Mouse (Mus musculus): Measurements from ENCODE around the gene Hils1. TPM values are rescaled to one million over a fixed set of nuclear protein-coding genes. Genes with fewer than 3 reads are reported as not detected.
A peak's percentile ranks its signal among the peaks of the same experiment; 100 is the strongest.

The Hils1 gene
- polyA plus RNA-seq, 1 experiment, result not detected

DNA sequence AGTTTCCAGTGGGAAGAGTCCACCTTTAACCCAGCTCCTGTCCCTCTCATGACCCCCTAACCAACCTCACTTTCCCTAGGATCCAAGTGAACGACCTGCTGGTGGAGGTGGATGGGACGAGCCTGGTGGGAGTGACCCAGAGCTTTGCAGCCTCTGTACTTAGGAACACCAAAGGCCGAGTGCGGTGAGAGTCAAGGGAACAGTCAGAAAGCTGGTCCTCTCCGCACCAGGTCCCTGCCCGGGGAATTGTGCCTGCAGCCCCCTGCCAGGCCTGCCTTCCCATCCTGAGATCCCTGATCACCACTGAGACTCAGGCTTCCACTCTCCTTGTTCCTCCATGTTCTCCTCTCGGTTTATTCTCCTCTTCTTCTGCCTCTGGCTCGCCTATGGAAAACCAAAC is 32.7 kb downstream of the Hils1 start:
- 0 out of 2 replicates have a peak, but pooled peaks cover 2% of the 10 kb centered on the region for H3K4me1 ChIP-seq (ENCODE audit: control insufficient read depth, insufficient read depth, low read length)
- H3K27ac ChIP-seq (ENCODE audit: insufficient read depth, low read length), result no peak overlapping the region
- H3K4me3 ChIP-seq (ENCODE audit: insufficient read depth, low read length), result no peak overlapping the region
- TF ChIP-seq POLR2A (IDR thresholded peaks at IDR 0.05; ENCODE audit: low read depth, low read length) (no peak), CTCF (IDR thresholded peaks at IDR 0.05; ENCODE audit: borderline replicate concordance, insufficient read depth, low read length) (no peak)

DNA sequence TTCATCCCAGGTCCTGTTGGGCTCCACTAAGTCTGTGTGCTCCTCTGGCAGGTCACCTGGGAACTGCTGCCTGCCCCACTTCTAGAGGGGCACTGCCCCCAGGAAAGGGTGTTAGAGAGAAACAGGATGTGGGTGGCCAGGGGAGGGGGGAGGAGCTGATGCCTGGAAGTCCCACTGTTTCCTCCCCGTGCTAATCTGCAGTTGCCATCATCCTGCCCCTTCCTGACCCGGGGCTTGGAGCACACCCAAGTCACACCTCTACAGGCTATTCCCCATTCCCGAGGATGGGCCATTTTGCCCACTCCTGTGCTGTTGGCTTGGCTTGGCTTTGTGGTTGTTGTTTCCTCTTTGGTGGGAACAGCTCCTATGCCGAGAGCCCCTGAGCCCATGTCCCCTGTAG is 33.2 kb downstream of the Hils1 start:
- TF ChIP-seq POLR2A (IDR thresholded peaks at IDR 0.05; ENCODE audit: low read depth, low read length) (no peak), CTCF (IDR thresholded peaks at IDR 0.05; ENCODE audit: borderline replicate concordance, insufficient read depth, low read length) (no peak)
- Histone ChIP-seq H3K4me3 (ENCODE audit: insufficient read depth, low read length) (no peak overlapping the region), H3K27ac (ENCODE audit: insufficient read depth, low read length) (no peak overlapping the region), H3K4me1 (ENCODE audit: control insufficient read depth, insufficient read depth, low read length) (no peaks in the 10 kb centered on the region)

DNA sequence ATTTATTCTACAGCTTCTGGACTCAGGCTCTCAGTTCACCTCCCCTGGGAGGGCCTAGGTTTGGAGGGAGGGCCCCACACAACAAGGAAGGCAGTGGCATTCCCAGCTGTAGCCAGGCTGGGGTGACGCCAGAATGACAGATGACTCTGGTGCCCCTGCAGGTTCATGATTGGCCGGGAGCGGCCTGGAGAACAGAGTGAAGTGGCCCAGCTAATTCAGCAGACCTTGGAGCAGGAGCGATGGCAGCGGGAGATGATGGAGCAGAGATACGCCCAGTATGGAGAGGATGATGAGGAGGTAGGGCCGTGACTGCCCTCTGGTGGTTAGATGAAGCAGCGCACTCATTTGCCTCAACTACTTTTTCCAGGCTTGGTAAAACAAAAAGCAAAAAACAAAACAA is 33.7 kb downstream of the Hils1 start:
- TF ChIP-seq POLR2A (IDR thresholded peaks at IDR 0.05; ENCODE audit: low read depth, low read length) (no peak), CTCF (IDR thresholded peaks at IDR 0.05; ENCODE audit: borderline replicate concordance, insufficient read depth, low read length) (peak; percentile 94)
- Histone ChIP-seq H3K27ac (ENCODE audit: insufficient read depth, low read length) (no peak overlapping the region), H3K4me1 (ENCODE audit: control insufficient read depth, insufficient read depth, low read length) (no peaks in the 10 kb centered on the region), H3K4me3 (ENCODE audit: insufficient read depth, low read length) (no peak overlapping the region)

DNA sequence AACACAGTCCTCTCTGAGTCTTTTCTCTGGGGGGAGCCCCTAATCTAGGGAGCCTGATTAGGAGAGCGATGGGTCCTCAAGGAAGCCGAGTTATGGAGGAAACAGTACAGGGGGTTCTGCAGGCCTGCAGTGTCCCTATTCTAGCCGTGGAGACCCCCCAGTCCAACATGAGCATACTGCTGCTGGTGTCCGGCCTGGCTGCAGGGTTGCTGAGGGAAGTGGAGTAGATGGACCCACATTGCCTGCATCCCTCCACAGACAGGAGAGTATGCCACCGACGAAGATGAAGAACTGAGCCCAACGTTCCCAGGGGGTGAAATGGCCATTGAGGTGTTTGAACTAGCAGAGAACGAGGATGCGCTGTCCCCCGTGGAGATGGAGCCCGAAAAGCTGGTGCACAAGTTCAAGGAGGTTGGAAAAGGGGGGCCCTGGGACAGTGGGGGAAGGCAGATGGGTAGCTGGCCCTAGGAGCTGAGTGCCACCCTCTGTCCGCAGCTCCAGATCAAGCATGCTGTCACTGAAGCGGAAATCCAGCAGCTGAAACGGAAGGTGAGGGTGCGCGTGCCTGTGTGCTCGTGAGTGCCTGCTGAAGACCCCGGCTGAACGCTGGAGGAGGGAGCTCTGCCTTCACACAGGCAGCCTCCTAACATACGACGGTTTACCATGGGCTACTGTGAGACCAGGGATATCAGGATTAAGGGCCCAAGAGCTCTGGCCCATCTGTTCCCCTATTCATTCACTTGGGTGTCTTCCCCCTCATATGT is 34.4 kb downstream of the Hils1 start:
- no peak overlapping the region for H3K27ac ChIP-seq (ENCODE audit: insufficient read depth, low read length)
- TF ChIP-seq CTCF (IDR thresholded peaks at IDR 0.05; ENCODE audit: borderline replicate concordance, insufficient read depth, low read length) (no peak), POLR2A (IDR thresholded peaks at IDR 0.05; ENCODE audit: low read depth, low read length) (no peak)
- H3K4me1 ChIP-seq (ENCODE audit: control insufficient read depth, insufficient read depth, low read length), result no peaks in the 10 kb centered on the region
- no peak overlapping the region for H3K4me3 ChIP-seq (ENCODE audit: insufficient read depth, low read length)

DNA sequence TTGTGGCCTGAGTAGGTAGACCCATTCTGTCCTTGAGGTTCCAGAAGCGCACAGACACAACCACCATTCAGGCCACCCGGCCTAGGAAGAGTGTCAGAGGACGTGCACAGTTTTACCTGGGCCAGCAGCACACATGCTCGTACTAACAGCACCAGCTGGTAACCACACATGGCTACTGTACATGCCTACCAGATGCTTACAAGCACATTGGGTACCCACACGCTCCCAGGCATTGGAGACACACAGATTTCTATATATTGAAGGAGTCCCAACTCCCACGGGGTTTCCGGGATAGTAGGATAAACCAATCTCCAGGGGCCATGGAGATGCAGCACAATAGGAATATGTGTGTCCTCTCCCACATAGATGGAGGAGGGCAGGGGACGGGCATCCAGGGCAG is 35.3 kb downstream of the Hils1 start:
- Histone ChIP-seq H3K4me3 (ENCODE audit: insufficient read depth, low read length) (no peak overlapping the region), H3K27ac (ENCODE audit: insufficient read depth, low read length) (no peak overlapping the region), H3K4me1 (ENCODE audit: control insufficient read depth, insufficient read depth, low read length) (no peaks in the 10 kb centered on the region)
- TF ChIP-seq CTCF (IDR thresholded peaks at IDR 0.05; ENCODE audit: borderline replicate concordance, insufficient read depth, low read length), result no peak
- no peak for TF ChIP-seq POLR2A (IDR thresholded peaks at IDR 0.05; ENCODE audit: low read depth, low read length)

DNA sequence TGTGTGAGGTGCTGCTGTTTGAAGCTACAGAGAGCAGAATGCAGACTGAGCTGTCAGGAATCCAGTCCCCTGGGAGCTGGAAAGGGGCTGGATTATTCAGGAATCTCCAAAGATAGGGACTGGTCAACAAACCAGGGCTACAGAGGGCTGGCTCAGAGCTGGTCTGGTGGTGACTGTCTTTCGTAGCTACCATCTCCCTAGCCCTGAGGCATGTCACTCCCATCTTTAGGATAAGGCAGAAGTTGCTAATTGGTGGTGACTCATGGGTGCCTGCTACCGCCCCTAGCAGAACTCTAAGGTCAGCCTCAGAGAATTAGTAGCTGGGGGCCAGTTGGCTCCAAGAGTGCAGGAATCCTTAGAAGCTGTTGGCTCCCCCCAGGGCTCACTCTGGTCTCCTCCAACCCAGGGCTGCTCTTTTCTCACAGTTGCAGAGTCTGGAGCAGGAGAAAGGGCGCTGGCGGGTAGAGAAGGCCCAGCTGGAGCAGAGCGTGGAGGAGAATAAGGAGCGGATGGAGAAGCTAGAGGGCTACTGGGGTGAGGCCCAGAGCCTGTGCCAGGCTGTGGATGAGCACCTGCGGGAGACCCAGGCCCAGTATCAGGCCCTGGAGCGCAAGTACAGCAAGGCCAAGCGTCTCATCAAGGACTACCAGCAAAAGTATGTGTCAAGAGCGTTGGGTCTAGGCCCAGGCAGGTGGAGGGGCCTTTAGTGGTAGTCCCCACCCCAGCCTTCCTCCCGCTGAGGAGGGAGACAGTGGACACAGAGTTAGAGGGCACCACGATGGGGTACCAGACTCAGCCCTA is 36.9 kb downstream of the Hils1 start:
- Histone ChIP-seq H3K4me3 (ENCODE audit: insufficient read depth, low read length) (no peak overlapping the region), H3K4me1 (ENCODE audit: control insufficient read depth, insufficient read depth, low read length) (peaks cover 4% of the 10 kb centered on the region; the same call in 1 of the 2 replicates), H3K27ac (ENCODE audit: insufficient read depth, low read length) (no peak overlapping the region; the same call in 1 of the 2 replicates)
- no peak for TF ChIP-seq CTCF (IDR thresholded peaks at IDR 0.05; ENCODE audit: borderline replicate concordance, insufficient read depth, low read length)
- TF ChIP-seq POLR2A (IDR thresholded peaks at IDR 0.05; ENCODE audit: low read depth, low read length), result no peak

DNA sequence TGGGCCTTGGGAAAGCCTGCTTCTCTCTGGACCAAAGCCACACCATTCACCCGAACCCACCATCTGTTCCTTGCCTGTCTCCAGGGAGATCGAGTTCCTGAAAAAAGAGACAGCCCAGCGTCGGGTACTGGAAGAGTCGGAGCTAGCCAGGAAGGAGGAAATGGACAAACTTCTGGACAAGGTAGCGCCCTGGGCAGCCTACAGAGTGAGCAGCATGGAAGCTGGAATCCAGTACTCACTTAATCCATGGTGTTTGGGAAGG is 37.5 kb downstream of the Hils1 start:
- Histone ChIP-seq H3K27ac (ENCODE audit: insufficient read depth, low read length) (no peak overlapping the region), H3K4me3 (ENCODE audit: insufficient read depth, low read length) (no peak overlapping the region), H3K4me1 (ENCODE audit: control insufficient read depth, insufficient read depth, low read length) (peaks cover 4% of the 10 kb centered on the region; the same call in 1 of the 2 replicates)
- no peak for TF ChIP-seq POLR2A (IDR thresholded peaks at IDR 0.05; ENCODE audit: low read depth, low read length)
- TF ChIP-seq CTCF (IDR thresholded peaks at IDR 0.05; ENCODE audit: borderline replicate concordance, insufficient read depth, low read length), result no peak

DNA sequence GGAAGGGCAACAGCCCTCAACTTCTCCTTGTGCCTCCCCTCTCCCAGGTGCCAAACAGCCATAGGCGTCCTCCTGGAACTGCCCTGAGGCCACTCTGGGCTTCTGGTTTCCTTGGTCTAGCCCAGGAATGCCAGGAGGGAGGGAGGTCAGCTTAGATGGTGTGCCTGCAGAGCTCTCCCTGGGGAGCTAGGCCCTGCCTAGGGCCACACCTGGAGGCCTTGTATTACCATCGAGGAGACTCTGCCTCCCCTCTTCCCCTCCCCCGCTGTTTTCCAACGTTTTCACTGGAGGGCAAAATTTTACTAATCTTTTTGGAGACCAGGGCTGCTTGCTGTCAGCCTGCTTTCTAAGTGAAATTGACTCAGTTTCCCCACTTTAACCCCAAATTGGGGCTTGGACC is 38.6 kb downstream of the Hils1 start:
- Histone ChIP-seq H3K4me1 (ENCODE audit: control insufficient read depth, insufficient read depth, low read length) (peaks cover 4% of the 10 kb centered on the region; the same call in 1 of the 2 replicates), H3K27ac (ENCODE audit: insufficient read depth, low read length) (no peak overlapping the region; the same call in 1 of the 2 replicates), H3K4me3 (ENCODE audit: insufficient read depth, low read length) (no peak overlapping the region)
- TF ChIP-seq POLR2A (IDR thresholded peaks at IDR 0.05; ENCODE audit: low read depth, low read length) (no peak), CTCF (IDR thresholded peaks at IDR 0.05; ENCODE audit: borderline replicate concordance, insufficient read depth, low read length) (no peak)

DNA sequence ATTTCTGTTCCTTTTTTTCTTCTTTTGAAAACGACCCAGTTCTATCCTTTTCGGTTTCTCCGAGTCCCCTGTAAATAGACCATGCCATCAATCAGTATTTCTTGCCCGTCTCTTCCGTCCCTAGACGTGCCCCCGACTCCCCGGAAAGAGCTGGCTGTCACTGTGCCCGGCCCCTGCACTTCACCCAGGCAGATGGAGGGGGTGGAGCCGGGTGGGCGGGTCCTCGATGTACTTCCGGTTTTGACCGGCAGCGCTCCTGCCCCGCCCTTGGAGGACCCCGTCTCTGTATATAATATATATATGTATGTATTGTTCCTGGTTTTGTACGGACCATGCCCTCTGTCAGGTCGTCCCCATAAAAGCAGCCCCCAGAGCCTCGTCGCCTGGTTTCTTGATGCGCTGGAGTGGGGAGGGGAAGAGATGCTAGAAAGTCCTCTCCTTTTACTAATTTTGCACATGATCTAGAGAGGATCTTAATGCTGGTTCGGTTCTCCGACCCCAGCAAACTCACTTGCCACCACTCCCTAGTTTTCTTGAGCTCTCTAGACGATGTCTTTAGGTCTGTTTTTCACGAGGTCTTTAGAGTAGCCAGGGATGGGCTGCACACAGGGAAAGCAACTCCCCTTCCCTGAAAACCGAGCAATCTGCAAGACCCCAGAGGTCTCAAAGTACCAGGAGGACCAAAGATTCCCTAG is 39.3 kb downstream of the Hils1 start:
- H3K27ac ChIP-seq (ENCODE audit: insufficient read depth, low read length), result peak overlapping the region; percentile 24; the same call in 1 of the 2 replicates
- peak overlapping the region; percentile 20; the same call in 1 of the 2 replicates for H3K4me3 ChIP-seq (ENCODE audit: insufficient read depth, low read length)
- H3K4me1 ChIP-seq (ENCODE audit: control insufficient read depth, insufficient read depth, low read length), result peaks cover 4% of the 10 kb centered on the region; the same call in 1 of the 2 replicates
- TF ChIP-seq CTCF (IDR thresholded peaks at IDR 0.05; ENCODE audit: borderline replicate concordance, insufficient read depth, low read length) (no peak), POLR2A (IDR thresholded peaks at IDR 0.05; ENCODE audit: low read depth, low read length) (peak; percentile 53)
